Mouse (Mus musculus): ENCODE data around the gene Pnpla1.

DNA sequence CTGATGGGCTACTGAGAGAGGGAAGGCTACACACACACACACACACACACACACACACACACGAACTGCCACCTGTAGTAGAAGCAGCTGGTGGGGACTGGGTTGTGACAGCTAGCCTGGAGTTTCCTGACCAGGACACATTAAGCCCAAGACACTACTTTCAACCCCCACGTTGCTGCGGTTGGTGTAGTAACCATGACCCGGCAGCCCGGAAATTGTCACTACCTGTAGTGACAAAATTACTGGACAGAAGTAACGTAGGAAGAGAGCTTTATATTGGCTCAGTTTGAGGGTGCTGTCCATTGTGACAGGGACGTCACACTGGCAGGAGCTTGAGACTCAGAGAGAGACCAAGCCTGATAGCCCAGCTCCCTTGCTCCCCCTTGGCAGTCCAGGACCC, 14.1 kb downstream of the Pnpla1 start:
- TF ChIP-seq CTCF (IDR thresholded peaks at IDR 0.05; ENCODE audit: extremely low read depth, insufficient read depth, low read length), result no peak
- TF ChIP-seq POLR2A (IDR thresholded peaks at IDR 0.05; ENCODE audit: extremely low read depth, insufficient read depth, low read length), result no peak

Data from cortical plate, adult 2 months (tissue).